Mouse (Mus musculus): Measurements from ENCODE around the gene Vps26c.

- TF ChIP-seq ELF1 (IDR thresholded peaks at IDR 0.05; ENCODE audit: low read depth, low read length): no peak
- no peak for TF ChIP-seq MAX (IDR thresholded peaks at IDR 0.05; ENCODE audit: low read length)
These were observed 9.0 kb downstream of the Vps26c start for GRCm38 (mm10) chr16:94517606-94518005.
